Mouse (Mus musculus): Measurements from ENCODE around the gene Rfpl4. TPM values are rescaled to one million over a fixed set of nuclear protein-coding genes. Genes with fewer than 3 reads are reported as not detected.
"Not testable (repeated sequence)": the region's sequence is repeated elsewhere in the genome, so short reads cannot be mapped to it uniquely, and the experiment has no call there.

The Rfpl4 gene
- total and polyA plus RNA-seq, 3 experiments, result not detected

DNA sequence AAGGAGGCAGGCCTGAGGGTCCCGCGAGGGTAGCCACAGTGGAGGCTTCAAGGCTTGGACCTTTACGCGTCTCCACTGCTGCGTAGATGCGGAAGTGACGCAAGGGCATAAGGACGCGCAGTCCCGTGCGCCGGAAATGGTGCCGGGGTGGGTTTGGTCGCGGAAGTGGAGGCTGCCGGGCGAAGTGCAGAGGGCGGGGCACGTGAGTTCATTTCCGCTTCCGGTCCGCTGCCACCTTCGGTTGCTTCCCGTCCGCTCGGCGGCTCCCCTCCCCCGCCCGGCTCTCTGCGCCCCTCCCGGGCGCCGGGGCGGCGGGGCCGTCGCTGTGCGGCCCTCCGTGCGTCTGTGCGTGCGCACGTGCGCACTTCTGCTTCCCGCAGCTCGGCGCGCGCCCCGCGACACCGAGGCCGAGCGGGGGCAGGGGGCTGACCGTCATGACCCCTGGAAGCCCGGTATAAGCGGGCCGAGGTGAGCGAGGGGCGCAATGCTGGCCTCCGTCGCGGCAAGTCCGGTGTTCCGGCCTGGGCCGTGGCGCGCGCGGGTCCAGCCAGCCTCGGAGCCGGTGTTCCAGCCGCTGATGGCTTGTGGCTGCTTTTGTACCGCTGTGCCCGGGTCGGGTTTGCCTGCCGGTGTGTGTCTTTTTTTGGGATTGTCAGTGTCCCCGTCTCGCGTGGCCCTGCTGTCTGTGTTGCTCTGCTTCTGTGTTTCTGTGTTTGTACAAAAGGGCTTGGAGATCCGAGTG, 36.6 kb downstream of the Rfpl4 start, which contains the start of gene Epn1:
Gene Epn1, plus strand, starts transcription at position 226 of the 742 bp plus-strand sequence.
- DNase-seq (ENCODE audit: low read depth, low spot score), result peak; percentile 96
- Histone ChIP-seq H3K79me2 (ENCODE audit: control insufficient read depth, insufficient read depth, low read length, poor library complexity) (peaks cover 39% of the 10 kb centered on the region), H3K27ac (ENCODE audit: control insufficient read depth, low read depth, low read length) (peak within 1 kb of the TSS; percentile 82), H3K4me1 (ENCODE audit: control insufficient read depth in 1 of 2, insufficient read depth in 2 of 2, low read length in 2 of 2) (peaks cover 15 to 40% of the 10 kb centered on the region in 2 experiments), H3K9ac (ENCODE audit: control insufficient read depth, low read depth, low read length, poor library complexity, severe bottlenecking) (peak within 1 kb of the TSS; percentile 91), H3K36me3 (ENCODE audit: control insufficient read depth in 1 of 2, insufficient read depth in 2 of 2, low read length in 2 of 2) (peaks cover 27 to 50% of the 10 kb centered on the region in 2 experiments), H3K4me3 (ENCODE audit: control insufficient read depth in 1 of 2, insufficient read depth in 1 of 2, low read depth in 2 of 2, low read length in 2 of 2) (peak within 1 kb of the TSS; percentile 69 to 95), H3K27me3 (ENCODE audit: control insufficient read depth in 1 of 2, insufficient read depth in 2 of 2, low read length in 2 of 2) (no peaks in the 10 kb centered on the region), H3K9me3 (replicated peaks; ENCODE audit: insufficient read depth, low read length) (no peaks in the 10 kb centered on the region)
- TF ChIP-seq CHD1 (IDR thresholded peaks at IDR 0.05; ENCODE audit: low read depth, low read length) (no peak), JUND (IDR thresholded peaks at IDR 0.05; ENCODE audit: low read depth, low read length) (no peak), MAFK (IDR thresholded peaks at IDR 0.05; ENCODE audit: borderline replicate concordance, low read depth, low read length) (no peak), ELF1 (IDR thresholded peaks at IDR 0.05; ENCODE audit: low read depth, low read length) (peak; percentile 99), GATA1 (IDR thresholded peaks at IDR 0.05; ENCODE audit: low read depth, low read length) (no peak), EP300 (IDR thresholded peaks at IDR 0.05; ENCODE audit: low read depth in 1 of 2, low read length in 2 of 2) (peak in 1 of 2 experiments; percentile 48; a peak in 2 of 4 replicates), ZMIZ1 (IDR thresholded peaks at IDR 0.05; ENCODE audit: low read depth, low read length) (peak; percentile 77; the same call in 1 of the 2 replicates), CTCF (IDR thresholded peaks at IDR 0.05 in 2 of 3, conservative IDR thresholded peaks at IDR 0.05 in 1 of 3; ENCODE audit: control insufficient read depth in 1 of 3, insufficient read depth in 1 of 3, low read depth in 2 of 3, low read length in 3 of 3, poor library complexity in 1 of 3, severe bottlenecking in 1 of 3) (0 out of 6 replicates have a peak, but pooled peaks of 1 of the 3 experiments have one; percentile 0), MXI1 (IDR thresholded peaks at IDR 0.05; ENCODE audit: low read depth, low read length) (peak; percentile 80), NELFE (IDR thresholded peaks at IDR 0.05; ENCODE audit: low read depth, low read length) (peak; percentile 60), ETS1 (IDR thresholded peaks at IDR 0.05; ENCODE audit: low read depth, low read length) (peak; percentile 60; the same call in 1 of the 2 replicates), USF2 (IDR thresholded peaks at IDR 0.05; ENCODE audit: borderline replicate concordance in 1 of 2, insufficient read depth in 1 of 2, low read depth in 1 of 2, low read length in 2 of 2) (no peak), USF1 (IDR thresholded peaks at IDR 0.05; ENCODE audit: low read depth, low read length) (peak; percentile 79), POLR2AphosphoS2 (IDR thresholded peaks at IDR 0.05; ENCODE audit: low read length) (peak; percentile 99), SIN3A (IDR thresholded peaks at IDR 0.05; ENCODE audit: low read length) (peak; percentile 90), KAT2A (conservative IDR thresholded peaks at IDR 0.05; ENCODE audit: low read depth, low read length) (peak; percentile 80), SMC3 (IDR thresholded peaks at IDR 0.05; ENCODE audit: low read depth, low read length) (peak; percentile 15; the same call in 1 of the 2 replicates), NRF1 (IDR thresholded peaks at IDR 0.05; ENCODE audit: insufficient read depth, low read depth, low read length, poor library complexity, severe bottlenecking) (peak; percentile 52; the same call in 1 of the 2 replicates), TBP (IDR thresholded peaks at IDR 0.05; ENCODE audit: low read depth, low read length) (no peak), TCF12 (IDR thresholded peaks at IDR 0.05; ENCODE audit: low read depth, low read length) (peak; percentile 50), HCFC1 (IDR thresholded peaks at IDR 0.05; ENCODE audit: low read depth, low read length) (peak; percentile 95), MAZ (IDR thresholded peaks at IDR 0.05; ENCODE audit: low read depth, low read length) (peak; percentile 75; the same call in 1 of the 2 replicates), BHLHE40 (IDR thresholded peaks at IDR 0.05; ENCODE audit: borderline replicate concordance, low read depth, low read length) (peak; percentile 90), E2F4 (IDR thresholded peaks at IDR 0.05; ENCODE audit: borderline replicate concordance, low read depth, low read length) (no peak), UBTF (IDR thresholded peaks at IDR 0.05; ENCODE audit: borderline replicate concordance, insufficient read depth, low read depth, low read length) (0 out of 2 replicates have a peak, but pooled peaks have one; percentile 78), MAX (IDR thresholded peaks at IDR 0.05; ENCODE audit: low read length) (peak; percentile 83), POLR2A (IDR thresholded peaks at IDR 0.05; ENCODE audit: control insufficient read depth in 1 of 2, insufficient read depth in 1 of 2, low read depth in 1 of 2, low read length in 2 of 2, poor library complexity in 1 of 2) (peak; percentile 64 to 73), RCOR1 (IDR thresholded peaks at IDR 0.05; ENCODE audit: low read depth, low read length) (peak; percentile 43; the same call in 1 of the 2 replicates)

GRCm38 (mm10) chr7:5079365-5080009, 37.3 kb downstream of the Rfpl4 start:
- H3K79me2 ChIP-seq (ENCODE audit: control insufficient read depth, insufficient read depth, low read length, poor library complexity), result peaks cover 34% of the 10 kb centered on the region
- not testable (repeated sequence) for H3K27me3 ChIP-seq (ENCODE audit: control insufficient read depth in 1 of 2, insufficient read depth in 2 of 2, low read length in 2 of 2); DNase-seq (ENCODE audit: low read depth, low spot score); H3K9me3 ChIP-seq (replicated peaks; ENCODE audit: insufficient read depth, low read length)
- H3K27ac ChIP-seq (ENCODE audit: control insufficient read depth, low read depth, low read length), result peak overlapping the region; percentile 78
- peak overlapping the region; percentile 17 to 30; a peak in 2 of 4 replicates for H3K4me3 ChIP-seq (ENCODE audit: control insufficient read depth in 1 of 2, insufficient read depth in 1 of 2, low read depth in 2 of 2, low read length in 2 of 2)
- H3K4me1 ChIP-seq (ENCODE audit: control insufficient read depth in 1 of 2, insufficient read depth in 2 of 2, low read length in 2 of 2), result peaks cover 12 to 34% of the 10 kb centered on the region in 2 experiments
- peaks cover 24 to 43% of the 10 kb centered on the region in 2 experiments for H3K36me3 ChIP-seq (ENCODE audit: control insufficient read depth in 1 of 2, insufficient read depth in 2 of 2, low read length in 2 of 2)
- peak overlapping the region; percentile 59 for H3K9ac ChIP-seq (ENCODE audit: control insufficient read depth, low read depth, low read length, poor library complexity, severe bottlenecking)
